Mouse (Mus musculus): Measurements from ENCODE around the gene Gm4778. TPM values are rescaled to one million over a fixed set of nuclear protein-coding genes. Genes with fewer than 3 reads are reported as not detected.
A peak's percentile ranks its signal among the peaks of the same experiment; 100 is the strongest.
"Not testable (repeated sequence)": the region's sequence is repeated elsewhere in the genome, so short reads cannot be mapped to it uniquely, and the experiment has no call there.

The Gm4778 gene
- not detected for total RNA-seq (2021)

DNA sequence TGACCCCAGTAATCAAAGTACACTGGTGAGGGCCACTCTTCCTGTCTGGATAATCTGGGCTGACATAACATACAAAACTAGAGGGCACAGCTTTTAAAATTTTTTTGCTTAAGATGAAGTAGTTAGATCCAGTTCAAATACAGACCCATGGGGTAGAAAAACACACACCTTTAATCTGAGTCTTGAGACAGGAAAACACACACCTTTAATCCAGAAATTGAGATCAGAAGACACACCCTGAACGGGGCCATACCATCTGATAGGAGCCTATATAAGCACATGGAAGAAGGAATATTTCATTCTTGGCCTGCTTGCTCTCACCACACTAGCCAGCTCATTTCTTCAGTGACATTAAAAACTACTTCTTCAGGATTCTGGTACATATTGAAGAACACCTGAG lies at the start of gene Gm4778:
Gene Gm4778 (plus strand): TSS at position 301 of the 400 bp plus-strand sequence.
- not testable (repeated sequence) for DNase-seq

DNA sequence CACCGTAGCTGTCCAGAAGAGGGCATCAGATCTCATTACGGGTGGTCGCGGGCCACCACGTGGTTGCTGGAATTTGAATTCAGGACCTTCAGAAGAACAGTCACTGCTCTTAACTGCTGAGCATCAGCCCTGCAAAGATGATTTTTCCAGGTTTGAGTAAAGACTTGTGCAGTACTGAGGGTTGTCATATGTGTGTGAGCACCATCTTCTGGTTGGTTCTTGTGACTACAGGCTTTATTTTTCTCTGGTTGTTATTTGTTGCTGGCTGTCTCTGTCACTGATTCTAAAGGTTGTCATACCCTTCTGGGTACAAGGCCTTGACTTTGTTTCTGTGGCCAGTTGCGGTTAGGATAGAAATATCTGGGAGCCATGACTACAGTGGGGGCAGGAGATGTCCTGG lies 3.2 kb upstream of the Gm4778 start:
- no peak for DNase-seq

DNA sequence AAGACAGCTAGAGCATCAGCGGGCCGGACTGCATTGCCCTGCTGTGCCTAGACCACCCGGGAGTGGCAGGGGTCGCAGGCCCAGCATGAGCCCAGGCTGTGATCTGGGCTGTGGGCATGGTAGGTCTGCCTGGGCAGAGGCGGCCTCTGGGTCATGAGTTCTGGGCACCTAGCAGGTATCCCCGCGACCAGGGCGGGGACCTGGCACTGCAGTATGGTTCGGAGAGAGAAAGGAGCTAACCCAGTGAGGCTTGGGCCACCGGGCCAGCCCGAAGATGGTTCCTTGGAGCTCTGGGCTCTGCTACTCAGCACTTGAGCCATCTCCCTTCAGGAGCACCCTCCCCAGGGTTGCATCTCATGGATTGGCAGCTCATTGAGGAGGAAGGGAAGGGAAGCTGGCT lies 12.2 kb downstream of the Gm4778 start:
- no peak for DNase-seq

DNA sequence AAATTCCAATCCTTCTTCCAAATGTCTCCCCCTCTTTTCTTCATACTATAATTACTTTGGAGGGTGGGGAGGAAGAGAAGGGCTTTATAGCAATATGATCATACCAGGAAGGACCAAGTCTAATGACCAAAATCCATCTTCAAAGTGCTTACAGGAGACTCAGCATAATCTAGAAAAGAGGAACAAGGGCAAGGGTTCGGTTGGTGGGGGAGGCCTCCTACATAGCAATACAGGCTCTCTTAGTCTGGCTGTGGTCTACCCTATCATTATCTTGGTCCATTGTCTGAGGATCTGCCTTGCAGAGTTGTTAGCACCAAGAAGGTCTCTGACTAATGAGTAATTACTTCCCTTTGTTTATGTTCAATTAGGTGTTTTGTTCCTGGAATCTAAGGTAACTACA lies 41.6 kb downstream of the Gm4778 start:
- no peak for DNase-seq

DNA sequence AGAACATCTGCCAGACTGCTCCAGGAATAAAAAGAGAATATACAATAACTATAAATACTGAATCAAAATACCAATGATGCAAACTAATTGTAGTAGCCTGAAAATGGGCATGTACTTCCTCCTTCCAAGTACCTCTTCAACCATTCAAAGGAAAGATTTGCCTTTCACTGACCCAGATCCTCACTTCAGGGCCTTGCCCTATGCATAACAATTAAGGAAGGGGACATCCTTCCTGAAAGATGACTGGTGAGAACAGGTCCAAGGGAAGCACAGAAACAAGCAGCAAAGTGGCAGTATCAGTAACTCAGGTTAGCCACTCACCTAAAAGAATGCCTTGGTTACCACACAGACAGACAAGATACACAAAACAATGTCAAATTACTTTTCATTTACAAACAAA lies 43.1 kb downstream of the Gm4778 start:
- DNase-seq = no peak

DNA sequence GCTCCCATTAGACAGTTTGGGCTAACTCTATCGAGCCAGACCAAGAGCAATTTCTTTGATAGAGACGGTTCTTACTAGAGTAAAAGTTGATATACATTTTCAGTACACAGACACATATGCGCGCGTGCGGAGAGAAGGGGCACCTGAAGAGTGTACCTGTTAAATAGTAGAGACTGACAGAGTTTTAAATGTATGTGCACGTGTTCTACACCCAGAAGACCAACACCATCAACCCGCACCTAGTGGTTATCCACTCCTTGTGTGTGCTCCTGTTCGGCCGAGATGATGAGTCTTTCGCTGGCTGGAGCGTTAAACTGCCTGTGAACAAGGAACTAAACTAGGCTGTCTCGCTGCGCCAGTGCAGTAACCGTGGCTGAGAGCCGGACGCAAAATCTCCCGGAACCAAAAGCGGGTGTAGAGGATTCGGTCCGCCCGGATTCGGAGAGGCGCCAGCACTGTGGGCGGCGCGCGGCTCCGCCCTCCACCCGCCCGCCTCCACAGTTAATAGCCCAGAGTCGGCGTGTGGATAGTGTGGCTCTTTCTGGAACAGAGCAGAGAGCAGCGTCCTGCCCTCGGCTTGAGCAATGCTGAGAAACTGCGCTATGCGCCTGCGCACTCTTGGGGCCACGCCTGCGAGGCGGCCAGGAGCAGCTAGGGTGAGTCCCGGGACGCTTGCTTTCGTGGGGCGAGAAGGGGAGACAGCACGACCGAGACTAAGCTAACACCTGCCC lies 46.0 kb downstream of the Gm4778 start, which contains the start of gene Them4:
Gene Them4 (plus strand): TSS at position 457 of the 731 bp plus-strand sequence.
- peak; percentile 90 to 91 for DNase-seq

DNA sequence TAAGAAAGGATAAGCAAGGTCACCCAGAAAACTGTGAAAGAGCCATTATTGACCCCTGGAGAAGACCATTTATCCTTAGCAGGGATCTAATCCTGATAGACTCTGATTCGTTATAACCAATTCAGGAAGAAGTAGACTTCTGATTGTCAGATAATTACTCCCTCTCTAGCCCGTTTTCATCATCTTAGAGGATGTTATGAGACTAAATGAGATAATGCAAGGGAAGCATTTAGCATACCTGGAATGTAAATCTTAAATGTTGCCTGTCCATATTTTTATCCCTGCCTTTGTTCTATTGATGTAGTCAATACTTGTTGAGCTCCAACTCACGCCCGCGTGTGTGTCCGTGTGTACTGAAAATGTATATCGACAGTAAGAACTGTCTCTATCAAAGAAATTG lies 46.7 kb downstream of the Gm4778 start:
- DNase-seq = no peak

DNA sequence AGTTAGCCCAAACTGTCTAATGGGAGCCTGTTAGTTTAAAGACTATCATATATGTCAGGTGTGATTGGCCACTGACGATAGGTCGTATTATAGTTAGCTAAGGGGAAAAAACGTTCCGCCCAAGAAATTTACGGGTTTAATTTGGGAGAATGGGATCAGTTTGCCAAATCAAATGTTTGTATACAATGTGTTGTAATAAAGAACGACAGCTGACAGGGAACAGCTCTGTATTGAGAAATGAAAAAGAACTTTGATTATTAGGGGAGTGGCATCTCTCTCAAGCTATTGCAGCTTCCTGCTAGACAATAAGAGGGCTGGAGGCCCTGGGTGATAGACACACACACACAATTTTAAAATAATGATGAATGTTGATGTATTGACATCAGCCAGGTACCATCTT lies 47.1 kb downstream of the Gm4778 start:
- no peak for DNase-seq

DNA sequence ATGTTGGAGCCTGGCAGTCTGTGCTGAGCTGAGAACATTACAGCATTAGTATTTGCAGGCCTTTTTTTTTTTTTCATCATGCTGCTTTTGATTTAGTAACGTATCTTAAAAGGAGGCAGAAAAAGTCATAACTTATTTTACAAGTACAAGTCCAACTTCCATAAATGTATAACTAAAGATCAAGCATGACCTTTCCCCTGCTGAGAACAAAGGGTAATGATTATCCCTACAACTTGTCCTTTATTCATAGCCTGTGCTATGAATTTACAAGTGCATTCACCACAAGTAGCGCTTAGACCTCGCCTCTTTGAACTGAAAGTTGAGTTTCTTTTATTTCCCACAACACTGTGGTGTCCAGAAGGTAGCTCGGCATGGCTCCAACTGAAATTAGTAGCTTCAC lies 47.5 kb downstream of the Gm4778 start:
- DNase-seq = no peak

Other genes with a start within 250 kb of the Gm4778 start
- not detected for gene Gm9125, start 209.2 kb upstream of the Gm4778 start, total RNA-seq (2021)
- gene Gm10697, start 191.4 kb upstream of the Gm4778 start, total RNA-seq (2021) = not detected
- not detected for gene Gm10696, start 85.8 kb upstream of the Gm4778 start, total RNA-seq (2021)
- gene Gm5286, start 67.3 kb upstream of the Gm4778 start, total RNA-seq (2021) = not detected
- gene Them4, start 46.1 kb downstream of the Gm4778 start, total RNA-seq (2021) = 10 to 100 TPM; 27.6 to 30.7 TPM
- not detected for gene Them5, start 78.1 kb downstream of the Gm4778 start, total RNA-seq (2021)
- not detected for gene C2cd4d, start 98.4 kb downstream of the Gm4778 start, total RNA-seq (2021)
- gene Rorc, start 108.8 kb downstream of the Gm4778 start, total RNA-seq (2021) = under 1 TPM; 0.57 to 0.86 TPM
- gene Lingo4, start 134.5 kb downstream of the Gm4778 start, total RNA-seq (2021) = 1 to 10 TPM in 1 of 2 experiments, under 1 TPM in 1; 0.78 to 1.2 TPM
- gene Tdrkh, start 149.2 kb downstream of the Gm4778 start, total RNA-seq (2021) = 10 to 100 TPM; 39.1 to 43.4 TPM
- 10 to 100 TPM; 44.7 to 45.3 TPM for gene Mrpl9, start 179.3 kb downstream of the Gm4778 start, total RNA-seq (2021)
- gene Oaz3, start 179.9 kb downstream of the Gm4778 start, total RNA-seq (2021) = not detected
- 100 to 1,000 TPM; 156 to 195 TPM for gene Celf3, start 214.3 kb downstream of the Gm4778 start, total RNA-seq (2021)
- 1 to 10 TPM; 5.7 to 6.3 TPM for gene Riiad1, start 216.3 kb downstream of the Gm4778 start, total RNA-seq (2021)